Mouse (Mus musculus): Measurements from ENCODE around the gene Pan3. TPM values are rescaled to one million over a fixed set of nuclear protein-coding genes. Genes with fewer than 3 reads are reported as not detected.

Gene Pan3
- polyA plus RNA-seq, 1 experiment from 2014 or later, result 41.6 TPM

DNA sequence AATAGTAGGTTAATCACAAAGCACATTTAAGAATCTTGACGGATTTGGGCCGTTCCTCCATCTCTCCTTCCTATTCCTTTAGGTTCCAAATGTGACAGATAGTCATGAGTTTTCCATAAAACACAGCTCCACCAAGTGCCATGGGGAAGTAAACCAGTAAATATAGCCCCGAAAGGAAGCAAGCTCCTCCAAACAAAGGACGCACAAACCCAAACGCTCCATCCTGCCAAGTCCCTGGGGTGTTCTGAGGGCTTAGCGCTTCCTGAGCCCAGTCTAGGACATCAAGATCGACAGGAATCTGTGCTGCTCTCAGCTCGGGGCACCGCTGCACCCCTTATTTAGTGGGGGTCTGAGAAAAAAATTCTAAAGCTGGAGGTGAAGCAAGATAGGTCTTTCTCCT is 154.7 kb downstream of the Pan3 start:
- Histone ChIP-seq H3K9ac (no peak overlapping the region), H3K4me3 (no peak overlapping the region), H3K9me3 (no peaks in the 10 kb centered on the region), H3K27me3 (replicated peaks) (no peaks in the 10 kb centered on the region), H3K36me3 (peaks cover 12% of the 10 kb centered on the region; the same call in 1 of the 2 replicates), H3K4me2 (no peak overlapping the region), H3K4me1 (peaks cover 6% of the 10 kb centered on the region), H3K27ac (replicated peaks) (peak overlapping the region; percentile 59; the same call in 1 of the 2 replicates)
- WGBS, result 59% methylated on average over 9 of the region's 9 CpGs
- no peak for ATAC-seq (ENCODE audit: extremely low read depth, insufficient number of reproducible peaks, low FRiP score, low TSS enrichment)

DNA sequence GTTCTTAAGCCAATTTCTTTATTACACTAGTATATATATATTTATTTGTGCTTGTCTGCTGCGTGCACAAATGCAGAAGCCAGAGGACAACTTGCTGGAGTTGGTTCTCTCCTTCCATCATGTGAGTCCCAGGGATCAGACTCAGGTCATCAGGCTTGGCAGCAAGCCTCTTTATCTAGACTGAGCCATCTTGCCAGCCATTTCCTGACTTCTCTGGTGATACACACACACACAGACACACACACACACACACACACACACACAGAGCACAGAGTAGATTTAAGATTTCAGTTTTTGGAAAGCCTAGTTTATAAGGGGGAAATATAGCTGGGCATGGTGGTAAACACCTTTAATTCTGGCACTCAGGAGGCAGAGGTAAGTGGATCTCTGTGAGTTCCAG is 155.1 kb downstream of the Pan3 start:
- Histone ChIP-seq H3K4me1 (peaks cover 6% of the 10 kb centered on the region), H3K27me3 (replicated peaks) (no peaks in the 10 kb centered on the region), H3K9ac (no peak overlapping the region), H3K4me2 (no peak overlapping the region), H3K36me3 (peaks cover 12% of the 10 kb centered on the region; the same call in 1 of the 2 replicates), H3K4me3 (no peak overlapping the region), H3K9me3 (no peaks in the 10 kb centered on the region), H3K27ac (replicated peaks) (no peak overlapping the region)
- WGBS, result 67% methylated on average over 1 of the region's 1 CpGs
- no peak for ATAC-seq (ENCODE audit: extremely low read depth, insufficient number of reproducible peaks, low FRiP score, low TSS enrichment)

DNA sequence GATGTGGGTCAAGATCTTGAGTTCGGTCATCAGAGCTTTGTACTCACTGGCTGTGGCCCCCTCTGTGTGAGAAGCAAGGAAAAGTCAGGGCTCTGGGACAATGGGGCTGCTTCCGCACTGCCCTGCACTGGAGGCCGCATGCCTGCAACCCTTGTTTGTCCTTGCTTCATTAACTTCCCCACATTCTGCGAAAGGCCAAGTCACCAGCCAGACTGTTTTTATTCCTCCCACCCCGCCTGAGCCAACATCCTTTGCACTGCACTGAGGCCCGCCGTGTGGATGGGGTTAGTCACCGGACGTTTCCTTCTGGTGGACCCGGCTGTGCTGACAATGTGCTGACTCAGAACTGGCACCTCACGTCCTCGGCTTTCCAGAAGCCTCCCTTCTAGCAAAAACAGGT is 159.9 kb downstream of the Pan3 start:
- Histone ChIP-seq H3K9me3 (no peaks in the 10 kb centered on the region), H3K4me2 (no peak overlapping the region), H3K27me3 (replicated peaks) (no peaks in the 10 kb centered on the region), H3K36me3 (peaks cover 14% of the 10 kb centered on the region), H3K9ac (no peak overlapping the region), H3K4me3 (no peak overlapping the region), H3K27ac (replicated peaks) (peak overlapping the region; percentile 82), H3K4me1 (peaks cover 6% of the 10 kb centered on the region)
- ATAC-seq (ENCODE audit: extremely low read depth, insufficient number of reproducible peaks, low FRiP score, low TSS enrichment), result 0 out of 2 replicates have a peak, but pooled peaks have one; percentile 16
- WGBS, result 48% methylated on average over 12 of the region's 12 CpGs

DNA sequence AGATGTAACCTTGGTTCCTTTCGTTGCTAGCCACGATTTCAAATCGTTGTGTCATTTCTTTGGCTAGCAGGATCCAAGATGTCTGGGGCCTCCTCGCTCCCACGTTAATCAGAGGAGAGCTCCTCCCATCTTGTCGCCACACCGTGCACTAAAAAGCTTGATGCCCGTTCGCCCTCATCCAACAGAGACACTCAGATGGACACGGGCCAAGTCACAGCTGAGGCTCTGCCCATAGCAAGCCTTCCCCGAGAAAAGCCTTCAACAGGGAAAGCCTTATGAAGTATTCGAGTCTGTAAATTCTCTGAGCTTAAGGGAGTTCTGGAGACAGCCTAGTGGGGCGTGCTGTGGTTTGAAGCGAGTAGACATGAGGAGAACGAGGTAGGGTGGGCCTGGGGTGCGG is 167.9 kb downstream of the Pan3 start:
- H3K27ac ChIP-seq (replicated peaks), result peak overlapping the region; percentile 32
- H3K36me3 ChIP-seq, result peaks cover 11% of the 10 kb centered on the region
- no peaks in the 10 kb centered on the region for H3K9me3 ChIP-seq
- 0 out of 2 replicates have a peak overlapping the region, but pooled peaks have one; percentile 10 for H3K9ac ChIP-seq
- H3K4me1 ChIP-seq, result peaks cover 36% of the 10 kb centered on the region
- H3K4me3 ChIP-seq, result no peak overlapping the region
- no peak overlapping the region for H3K4me2 ChIP-seq
- H3K27me3 ChIP-seq (replicated peaks), result no peaks in the 10 kb centered on the region
- WGBS, result 68% methylated on average over 16 of the region's 16 CpGs
- ATAC-seq (ENCODE audit: extremely low read depth, insufficient number of reproducible peaks, low FRiP score, low TSS enrichment), result no peak

Other genes starting within 250 kb of the Pan3 start
- gene Gsx1, start 241.5 kb upstream of the Pan3 start, polyA plus RNA-seq (2015; fragmentation: Nextera tagmentation; extraction: Ambion mirVana), result not detected in 2 replicates
- not detected in 2 replicates for gene Pdx1, start 160.2 kb upstream of the Pan3 start, polyA plus RNA-seq (2015; fragmentation: Nextera tagmentation; extraction: Ambion mirVana)
- gene Cdx2, start 122.9 kb upstream of the Pan3 start, polyA plus RNA-seq (2015; fragmentation: Nextera tagmentation; extraction: Ambion mirVana), result not detected in 2 replicates
- gene Urad, start 107.7 kb upstream of the Pan3 start, polyA plus RNA-seq (2015; fragmentation: Nextera tagmentation; extraction: Ambion mirVana), result not detected in 2 replicates
- gene Flt3, start 29.7 kb upstream of the Pan3 start, polyA plus RNA-seq (2015; fragmentation: Nextera tagmentation; extraction: Ambion mirVana), result 0.04 and 0.08 TPM in 2 replicates

Measured in heart, embryonic 13.5 days (tissue).